Mouse (Mus musculus) thymus, adult 2 months (tissue): Measurements from ENCODE around the gene Baz2a.

ENCODE experiments used
- CTCF ChIP-seq: fragments of 200-500 bp; IDR thresholded peaks from 2 replicates; pipeline ENCODE4 v1.5.1; 2012; ENCODE audit warnings: mild to moderate bottlenecking, control low read depth, low read length, moderate library complexity, borderline replicate concordance; ENCODE audit not compliant: control insufficient read depth, poor library complexity, insufficient read depth; ENCODE audit errors: extremely low read depth
- POLR2A ChIP-seq: fragments of 200-500 bp; IDR thresholded peaks from 2 replicates; pipeline ENCODE4 v1.6.1; 2012; ENCODE audit warnings: mild to moderate bottlenecking, low read length, control low read depth, moderate library complexity; ENCODE audit not compliant: control insufficient read depth, poor library complexity, insufficient read depth; ENCODE audit errors: extremely low read depth

DNA sequence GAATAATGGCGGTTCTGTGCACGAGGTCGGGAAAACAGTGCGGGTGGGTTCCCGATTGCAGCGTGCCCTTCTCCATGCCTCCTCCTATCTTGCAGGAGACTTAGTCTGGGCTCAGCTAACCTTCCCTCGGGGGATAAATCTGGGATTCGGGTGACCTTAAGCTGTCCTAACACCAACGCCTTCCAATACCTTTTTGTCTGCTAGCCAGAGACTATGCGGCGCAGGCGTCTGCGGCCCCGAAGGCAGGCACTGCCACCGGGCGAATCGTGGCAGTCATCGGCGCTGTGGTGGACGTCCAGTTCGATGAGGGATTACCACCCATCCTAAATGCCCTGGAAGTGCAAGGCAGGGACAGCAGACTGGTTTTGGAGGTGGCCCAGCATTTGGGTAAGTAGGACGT lies 7.7 kb upstream of the Baz2a start:
- no peak for TF ChIP-seq CTCF
- TF ChIP-seq POLR2A = no peak
